Mouse (Mus musculus): Measurements from ENCODE around the gene Galnt10.

GRCm38 (mm10) chr11:57600113-57600512 is 45.1 kb upstream of the Galnt10 start:
- TF ChIP-seq ZC3H11A (IDR thresholded peaks at IDR 0.05; ENCODE audit: borderline replicate concordance, low read depth, low read length) (no peak), CHD2 (IDR thresholded peaks at IDR 0.05; ENCODE audit: low read depth, low read length) (no peak), HCFC1 (IDR thresholded peaks at IDR 0.05; ENCODE audit: borderline replicate concordance, insufficient read depth, low read length) (no peak), ZNF384 (IDR thresholded peaks at IDR 0.05; ENCODE audit: low read depth, low read length) (no peak), MAFK (IDR thresholded peaks at IDR 0.05; ENCODE audit: insufficient read depth, low read depth, low read length) (no peak)

Measured in ES-E14 (cell line).